ENCODE assay signal across 16 mouse cellular contexts in the genomic region with DNA sequence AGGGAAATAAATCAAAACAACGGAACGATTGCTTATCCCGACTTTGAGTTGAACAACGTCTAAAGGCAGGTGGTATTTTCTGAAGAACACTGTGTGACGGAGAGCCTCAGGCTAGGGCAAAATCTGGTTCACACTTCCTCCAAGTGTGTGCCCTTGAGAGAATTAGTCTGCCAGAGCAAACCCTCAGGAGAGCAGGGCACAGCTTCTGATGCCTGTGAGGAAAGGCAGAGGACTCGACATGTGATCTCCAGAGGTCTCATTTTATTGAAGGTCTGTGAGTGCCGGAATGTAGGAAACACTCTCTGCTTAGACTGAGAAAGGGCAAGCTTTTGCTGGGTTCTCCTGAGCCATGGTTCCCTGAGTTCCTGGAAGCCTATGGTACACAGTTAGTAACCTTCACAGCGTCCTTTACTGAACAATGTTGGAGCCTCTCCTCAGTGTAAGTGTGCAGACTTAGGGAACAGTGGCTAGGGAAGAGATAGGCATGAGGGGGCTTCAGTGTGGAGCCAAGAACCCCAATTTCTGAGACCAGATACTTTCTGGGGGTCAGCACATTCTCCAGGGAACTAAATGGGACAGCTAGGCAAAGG.
DNase-seq lines count a peak whose midpoint lies in the region; ATAC-seq and TF ChIP-seq lines count a peak whose summit lies in the region.
"Had no signal": no experiment of that assay in that cellular context is flagged by ENCODE, and none has a peak within 500 bp of the region (broad histone marks: within the 10 kb centered on the region; RNA-seq: fewer than 3 reads in every experiment).

No protein-coding gene starts in this region.

- no peak overlapping the region for H3K27ac ChIP-seq in hindbrain, postnatal 0 days
- no peak overlapping the region for H3K27ac ChIP-seq in hindbrain, embryonic 11.5 days (ENCODE audit: low read depth, low read length)
- peak overlapping the region; percentile 44; the same call in 1 of the 2 replicates for H3K27ac ChIP-seq in midbrain, embryonic 16.5 days (ENCODE audit: low read length)
- no peak overlapping the region for H3K27ac ChIP-seq in midbrain, embryonic 11.5 days (ENCODE audit: low read depth, low read length)
- no peak overlapping the region for H3K27ac ChIP-seq in forebrain, embryonic 11.5 days (ENCODE audit: low read depth, low read length)
- H3K27ac ChIP-seq: hindbrain, embryonic 14.5 days; neural tube, embryonic 12.5 days; stomach, embryonic 15.5 days had no signal

- DNase-seq in adrenal gland, postnatal 10 days, result peak; percentile 25
- DNase-seq in adrenal gland, postnatal 4 days (ENCODE audit: low spot score in 2 of 2), result no peak
- no peak for DNase-seq in hindbrain, postnatal 0 days (ENCODE audit: low spot score)
- DNase-seq in hindbrain, embryonic 11.5 days (ENCODE audit: low spot score), result no peak
- no peak for DNase-seq in midbrain, embryonic 11.5 days (ENCODE audit: low spot score, missing footprints)
- DNase-seq in forebrain, embryonic 11.5 days (ENCODE audit: low spot score), result no peak
- DNase-seq in right cerebral cortex, postnatal 36 days (ENCODE audit: low spot score in 2 of 2), result no peak
- DNase-seq: cerebellum, postnatal 14 days; gastrocnemius, postnatal 36 days; lung, postnatal 10 days; thymus, postnatal 14 days had no signal

- no peak for TF ChIP-seq CTCF in hindbrain, postnatal 0 days (IDR thresholded peaks at IDR 0.05; ENCODE audit: low read depth)

- no peaks in the 10 kb centered on the region for H3K27me3 ChIP-seq in hindbrain, postnatal 0 days (ENCODE audit: insufficient read depth, low read length)
- no peaks in the 10 kb centered on the region for H3K27me3 ChIP-seq in hindbrain, embryonic 11.5 days (ENCODE audit: control insufficient read depth, insufficient read depth, low read length)
- no peaks in the 10 kb centered on the region for H3K27me3 ChIP-seq in midbrain, embryonic 16.5 days (ENCODE audit: control insufficient read depth, insufficient read depth, low read depth, low read length)
- H3K27me3 ChIP-seq in midbrain, embryonic 11.5 days (ENCODE audit: control insufficient read depth, insufficient read depth, low read length), result no peaks in the 10 kb centered on the region
- H3K27me3 ChIP-seq in forebrain, embryonic 11.5 days (ENCODE audit: control insufficient read depth, insufficient read depth, low read length), result no peaks in the 10 kb centered on the region
- H3K27me3 ChIP-seq: neural tube, embryonic 12.5 days; Patski; stomach, embryonic 15.5 days had no signal

- H3K4me3 ChIP-seq in hindbrain, postnatal 0 days (ENCODE audit: low read length), result no peak overlapping the region
- no peak overlapping the region for H3K4me3 ChIP-seq in hindbrain, embryonic 11.5 days (ENCODE audit: low read depth, low read length)
- H3K4me3 ChIP-seq in midbrain, embryonic 16.5 days (ENCODE audit: low read depth, low read length), result no peak overlapping the region
- H3K4me3 ChIP-seq in midbrain, embryonic 11.5 days (ENCODE audit: low read depth, low read length), result no peak overlapping the region
- H3K4me3 ChIP-seq in forebrain, embryonic 11.5 days (ENCODE audit: low read depth, low read length), result no peak overlapping the region
- H3K4me3 ChIP-seq: neural tube, embryonic 12.5 days; stomach, embryonic 15.5 days had no signal

- ATAC-seq in hindbrain, postnatal 0 days, result 0 out of 2 replicates have a peak, but pooled peaks have one; percentile 21
- no peak for ATAC-seq in hindbrain, embryonic 11.5 days (ENCODE audit: low FRiP score)
- ATAC-seq in midbrain, embryonic 16.5 days, result 0 out of 2 replicates have a peak, but pooled peaks have one; percentile 8
- no peak for ATAC-seq in midbrain, embryonic 11.5 days (ENCODE audit: low FRiP score)
- no peak for ATAC-seq in forebrain, embryonic 11.5 days (replicated peaks; ENCODE audit: low FRiP score)
- ATAC-seq: Patski had no signal

- H3K4me1 ChIP-seq in hindbrain, postnatal 0 days (ENCODE audit: insufficient read depth, low read length), result no peaks in the 10 kb centered on the region
- no peaks in the 10 kb centered on the region for H3K4me1 ChIP-seq in hindbrain, embryonic 11.5 days (replicated peaks; ENCODE audit: control insufficient read depth, insufficient read depth, low read length)
- H3K4me1 ChIP-seq in midbrain, embryonic 16.5 days (ENCODE audit: control insufficient read depth, insufficient read depth, low read length), result no peaks in the 10 kb centered on the region
- H3K4me1 ChIP-seq in midbrain, embryonic 11.5 days (ENCODE audit: control insufficient read depth, insufficient read depth, low read length), result no peaks in the 10 kb centered on the region
- no peaks in the 10 kb centered on the region for H3K4me1 ChIP-seq in forebrain, embryonic 11.5 days (replicated peaks; ENCODE audit: control insufficient read depth, insufficient read depth, low read length)
- H3K4me1 ChIP-seq: neural tube, embryonic 12.5 days had no signal

- no peak overlapping the region for H3K9ac ChIP-seq in hindbrain, postnatal 0 days (replicated peaks; ENCODE audit: low read length)
- H3K9ac ChIP-seq in hindbrain, embryonic 11.5 days (ENCODE audit: low read depth, low read length), result no peak overlapping the region
- no peak overlapping the region for H3K9ac ChIP-seq in midbrain, embryonic 16.5 days (ENCODE audit: low read depth, low read length)
- no peak overlapping the region for H3K9ac ChIP-seq in midbrain, embryonic 11.5 days (ENCODE audit: low read length)
- no peak overlapping the region for H3K9ac ChIP-seq in forebrain, embryonic 11.5 days (ENCODE audit: low read length)
- H3K9ac ChIP-seq: hindbrain, embryonic 14.5 days; neural tube, embryonic 12.5 days; stomach, embryonic 15.5 days had no signal

- H3K36me3 ChIP-seq in hindbrain, postnatal 0 days (ENCODE audit: insufficient read depth, low read length), result no peaks in the 10 kb centered on the region
- H3K36me3 ChIP-seq in hindbrain, embryonic 11.5 days (ENCODE audit: control insufficient read depth, insufficient read depth, low read length), result no peaks in the 10 kb centered on the region
- no peaks in the 10 kb centered on the region for H3K36me3 ChIP-seq in midbrain, embryonic 16.5 days (ENCODE audit: control insufficient read depth, insufficient read depth, low read length)
- no peaks in the 10 kb centered on the region for H3K36me3 ChIP-seq in midbrain, embryonic 11.5 days (ENCODE audit: control insufficient read depth, insufficient read depth, low read length)
- no peaks in the 10 kb centered on the region for H3K36me3 ChIP-seq in forebrain, embryonic 11.5 days (ENCODE audit: control insufficient read depth, insufficient read depth, low read length)
- H3K36me3 ChIP-seq: neural tube, embryonic 12.5 days; stomach, embryonic 15.5 days had no signal

- no peaks in the 10 kb centered on the region for H3K9me3 ChIP-seq in hindbrain, postnatal 0 days (ENCODE audit: low read length)
- no peaks in the 10 kb centered on the region for H3K9me3 ChIP-seq in hindbrain, embryonic 11.5 days (ENCODE audit: control insufficient read depth, low read length)
- no peaks in the 10 kb centered on the region for H3K9me3 ChIP-seq in midbrain, embryonic 16.5 days (replicated peaks; ENCODE audit: control insufficient read depth, low read length, poor library complexity, severe bottlenecking)
- H3K9me3 ChIP-seq in midbrain, embryonic 11.5 days (ENCODE audit: control insufficient read depth, low read length), result no peaks in the 10 kb centered on the region
- H3K9me3 ChIP-seq in forebrain, embryonic 11.5 days (ENCODE audit: control insufficient read depth, low read length), result no peaks in the 10 kb centered on the region
- H3K9me3 ChIP-seq: stomach, embryonic 15.5 days had no signal

- no peak overlapping the region for H3K4me2 ChIP-seq in hindbrain, postnatal 0 days (ENCODE audit: low read depth, low read length)
- no peak overlapping the region for H3K4me2 ChIP-seq in hindbrain, embryonic 11.5 days (replicated peaks; ENCODE audit: low read depth, low read length)
- H3K4me2 ChIP-seq in midbrain, embryonic 16.5 days (ENCODE audit: low read length), result no peak overlapping the region
- no peak overlapping the region for H3K4me2 ChIP-seq in midbrain, embryonic 11.5 days
- H3K4me2 ChIP-seq in forebrain, embryonic 11.5 days (ENCODE audit: low read depth, low read length, severe bottlenecking), result no peak overlapping the region
- H3K4me2 ChIP-seq: hindbrain, embryonic 14.5 days; neural tube, embryonic 12.5 days; stomach, embryonic 15.5 days had no signal

- WGBS in hindbrain, postnatal 0 days, result 72% methylated on average over 8 of the region's 8 CpGs
- WGBS in hindbrain, embryonic 11.5 days, result 81% methylated on average over 8 of the region's 8 CpGs
- WGBS in midbrain, embryonic 16.5 days, result 65% methylated on average over 8 of the region's 8 CpGs
- 78% methylated on average over 8 of the region's 8 CpGs for WGBS in midbrain, embryonic 11.5 days
- WGBS in forebrain, embryonic 11.5 days, result 82% methylated on average over 8 of the region's 8 CpGs

Comparison
In these comparisons a context has a peak if more than half of its experiments do, and no peak if none do; other contexts are left out.
1. ATAC-seq: peak in hindbrain, postnatal 0 days (single experiment) and midbrain, embryonic 16.5 days (single experiment); none in hindbrain, embryonic 11.5 days (single experiment), midbrain, embryonic 11.5 days (single experiment) and forebrain, embryonic 11.5 days (single experiment).